Mouse (Mus musculus) embryonic facial prominence, embryonic 11.5 days (tissue): Measurements from ENCODE around the gene Bpifb9a. TPM values are rescaled to one million over a fixed set of nuclear protein-coding genes. Genes with fewer than 3 reads are reported as not detected.
"Not testable (repeated sequence)": the region's sequence is repeated elsewhere in the genome, so short reads cannot be mapped to it uniquely, and the experiment has no call there.

Source experiments
- ATAC-seq: fragments of 200-750 bp; cut with Nextera tagmentation; replicated peaks from 2 replicates; pipeline ENCODE4 v1.8.0; 2017; ENCODE audit warnings: low read depth; ENCODE audit not compliant: insufficient number of reproducible peaks, low FRiP score, low TSS enrichment
- DNase-seq: peaks from one replicate; pipeline ENCODE4 v3.0.0-alpha.2; 2015; ENCODE audit warnings: low spot score
- H3K27ac ChIP-seq: fragments of 300-500 bp; sonication (generic); replicated peaks from 2 replicates; pipeline ENCODE4 v1.5.1; 2014; ENCODE audit warnings: mild to moderate bottlenecking, low read depth, low read length, control low read depth
- H3K27me3 ChIP-seq: fragments of 300-500 bp; sonication (generic); 2 replicates; pipeline ENCODE4 v1.6.1; 2014; ENCODE audit warnings: mild to moderate bottlenecking, low read length, moderate library complexity, mixed read lengths; ENCODE audit not compliant: control insufficient read depth, insufficient read depth
- H3K36me3 ChIP-seq: fragments of 300-500 bp; sonication (generic); replicated peaks from 2 replicates; pipeline ENCODE4 v1.6.1; 2014; ENCODE audit warnings: low read depth, mild to moderate bottlenecking, low read length, moderate library complexity, mixed read lengths; ENCODE audit not compliant: control insufficient read depth, insufficient read depth
- H3K4me1 ChIP-seq: fragments of 300-500 bp; sonication (generic); 2 replicates; pipeline ENCODE4 v1.6.1; 2014; ENCODE audit warnings: low read length, mixed read lengths; ENCODE audit not compliant: control insufficient read depth, insufficient read depth
- H3K4me2 ChIP-seq: fragments of 300-500 bp; sonication (generic); 2 replicates; pipeline ENCODE4 v1.6.1; 2014; ENCODE audit warnings: low read depth, mild to moderate bottlenecking, control low read depth, low read length, moderate library complexity
- H3K4me3 ChIP-seq: fragments of 300-500 bp; sonication (generic); 2 replicates; pipeline ENCODE4 v1.5.1; 2014; ENCODE audit warnings: low read depth, low read length, control low read depth
- H3K9ac ChIP-seq: fragments of 300-500 bp; sonication (generic); replicated peaks from 2 replicates; pipeline ENCODE4 v1.6.1; 2014; ENCODE audit warnings: mild to moderate bottlenecking, control low read depth, low read length
- H3K9me3 ChIP-seq: fragments of 300-500 bp; sonication (generic); replicated peaks from 2 replicates; pipeline ENCODE4 v1.6.1; 2016; ENCODE audit warnings: mild to moderate bottlenecking, low read length, inconsistent platforms, mixed read lengths; ENCODE audit not compliant: control insufficient read depth
- WGBS: fragments of 180-500 bp; shearing (Covaris S2); extraction: QIAGEN DNeasy Blood & Tissue Kit; methylation state at CpG from one replicate; pipeline ENCODE4 v1.1.7; 2014; 5-methylcytosine and 5-hydroxymethylcytosine counted together
- polyA plus RNA-seq: library from polyadenylated mRNA; unstranded; fragments of >200 nt; fragmentation: Nextera tagmentation; extraction: Ambion mirVana; gene quantifications from 2 replicates; pipeline ENCODE4 v1.2.1, GENCODE M21; 2014

Gene Bpifb9a
- polyA plus RNA-seq, 1 experiment from 2014 or later = not detected

DNA sequence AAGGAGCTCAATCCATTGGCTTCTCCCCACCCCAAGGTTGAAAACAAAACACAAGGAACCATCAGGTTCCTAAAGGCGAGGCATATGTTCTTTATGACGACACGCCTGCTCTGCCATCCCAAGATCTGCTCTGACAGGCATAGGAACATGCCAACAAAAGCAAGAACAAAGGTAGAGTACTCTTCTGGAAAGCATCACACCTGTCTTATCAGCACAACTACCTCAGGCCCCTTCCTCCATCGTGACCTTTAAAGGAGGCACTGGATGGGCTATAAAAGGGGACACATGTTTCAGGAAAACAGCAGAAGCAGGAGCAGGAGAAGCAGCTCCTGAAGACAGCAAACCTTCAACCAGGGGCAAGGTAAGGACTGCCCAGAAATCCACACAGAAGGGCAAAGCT is 49.3 kb downstream of the Bpifb9a start, which contains the start of gene Bpifb9b:
Bpifb9b (plus strand) TSS at position 301 of the 400 bp plus-strand sequence.
- not testable (repeated sequence) for H3K9me3 ChIP-seq, H3K27me3 ChIP-seq, DNase-seq, ATAC-seq, H3K27ac ChIP-seq, H3K4me1 ChIP-seq, H3K9ac ChIP-seq, H3K4me2 ChIP-seq, H3K36me3 ChIP-seq, H3K4me3 ChIP-seq
- WGBS = 83% methylated on average over 4 of the region's 4 CpGs

DNA sequence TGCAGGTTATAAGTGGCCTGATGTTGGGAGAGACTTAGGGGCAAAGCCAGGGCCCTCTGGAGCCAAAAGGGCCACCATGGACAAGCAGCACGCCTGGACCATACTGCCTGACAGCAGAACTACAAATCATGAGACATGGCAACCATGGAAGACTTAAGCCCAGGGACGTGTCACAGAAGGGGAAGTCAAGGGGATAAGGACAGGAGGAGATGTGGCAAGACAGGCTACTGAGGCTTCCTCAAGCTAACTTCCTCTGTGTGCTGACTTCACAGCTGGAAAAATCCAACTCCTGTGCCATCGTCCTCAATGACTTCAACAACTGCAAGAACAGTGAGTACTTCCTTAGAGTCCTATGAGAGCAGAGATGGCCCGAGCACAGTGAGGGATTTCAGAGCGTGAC is 56.1 kb downstream of the Bpifb9a start:
- not testable (repeated sequence) for H3K4me1 ChIP-seq, H3K27me3 ChIP-seq, DNase-seq, ATAC-seq, H3K4me2 ChIP-seq, H3K9ac ChIP-seq, H3K36me3 ChIP-seq, H3K27ac ChIP-seq, H3K9me3 ChIP-seq, H3K4me3 ChIP-seq
- WGBS = 75% methylated on average over 5 of the region's 5 CpGs

Other genes starting within 250 kb of the Bpifb9a start
- not detected in 2 replicates for gene Bpifa2, start 249.6 kb upstream of the Bpifb9a start, polyA plus RNA-seq
- not detected in 2 replicates for gene Bpifa3, start 127.5 kb upstream of the Bpifb9a start, polyA plus RNA-seq
- gene Bpifa1, start 115.0 kb upstream of the Bpifb9a start, polyA plus RNA-seq = not detected in 2 replicates
- not detected in 2 replicates for gene Bpifa5, start 95.2 kb upstream of the Bpifb9a start, polyA plus RNA-seq
- gene Bpifb1, start 67.0 kb upstream of the Bpifb9a start, polyA plus RNA-seq = not detected in 2 replicates
- 0.29 TPM in 2 replicates for gene Bpifb5, start 34.1 kb upstream of the Bpifb9a start, polyA plus RNA-seq
- not detected in 2 replicates for gene Bpifb9b, start 49.4 kb downstream of the Bpifb9a start, polyA plus RNA-seq
- 19.4 and 19.7 TPM in 2 replicates for gene Cdk5rap1, start 115.2 kb downstream of the Bpifb9a start, polyA plus RNA-seq
- gene Snta1, start 150.2 kb downstream of the Bpifb9a start, polyA plus RNA-seq = 2.1 TPM in 2 replicates
- gene Cbfa2t2, start 178.6 kb downstream of the Bpifb9a start, polyA plus RNA-seq = 47.4 and 51.9 TPM in 2 replicates